Mouse (Mus musculus): ENCODE data around the gene Mob1b.
"Not testable (repeated sequence)": the region's sequence is repeated elsewhere in the genome, so short reads cannot be mapped to it uniquely, and the experiment has no call there.

Mob1b gene

DNA sequence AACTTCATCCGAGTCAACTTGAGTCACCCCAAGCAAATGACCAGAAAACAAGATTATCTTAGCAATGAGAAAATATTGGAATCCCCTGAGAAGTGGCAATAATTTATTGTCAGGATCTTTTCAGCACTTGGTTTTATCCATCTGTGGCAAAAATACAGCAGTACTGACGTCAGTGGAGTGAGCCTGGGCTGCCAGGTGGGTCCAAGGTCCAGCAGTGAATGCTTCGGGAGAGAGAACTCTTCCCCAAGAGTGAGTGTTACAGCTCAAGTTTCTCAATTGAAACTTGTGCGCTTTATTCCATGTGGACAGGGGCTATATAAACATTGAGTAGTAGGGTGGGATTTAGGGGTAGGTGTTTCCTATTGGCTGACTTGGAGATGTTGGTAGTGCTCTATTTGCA, 18.6 kb upstream of the Mob1b start:
- no peak for DNase-seq (ENCODE audit: low spot score)

DNA sequence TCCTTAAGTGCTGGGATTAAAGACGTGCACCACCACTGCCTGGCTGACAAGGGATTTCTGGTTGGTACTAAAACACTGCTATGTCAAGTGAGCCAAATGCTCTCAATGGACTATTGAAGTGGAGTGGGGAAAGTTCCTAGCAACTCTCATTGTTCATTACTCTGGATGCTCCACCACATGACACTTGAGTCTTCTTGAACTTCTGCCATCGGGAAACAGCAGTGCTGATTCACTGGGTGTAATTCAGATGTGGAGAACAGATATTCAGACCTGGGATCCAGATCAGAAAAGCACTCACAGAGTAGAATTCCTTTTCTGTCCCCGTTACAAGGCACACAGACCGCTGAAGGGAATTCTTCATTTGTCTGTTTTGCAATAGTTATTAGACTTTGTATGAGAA, 17.1 kb upstream of the Mob1b start:
- no peak for DNase-seq (ENCODE audit: low spot score)

DNA sequence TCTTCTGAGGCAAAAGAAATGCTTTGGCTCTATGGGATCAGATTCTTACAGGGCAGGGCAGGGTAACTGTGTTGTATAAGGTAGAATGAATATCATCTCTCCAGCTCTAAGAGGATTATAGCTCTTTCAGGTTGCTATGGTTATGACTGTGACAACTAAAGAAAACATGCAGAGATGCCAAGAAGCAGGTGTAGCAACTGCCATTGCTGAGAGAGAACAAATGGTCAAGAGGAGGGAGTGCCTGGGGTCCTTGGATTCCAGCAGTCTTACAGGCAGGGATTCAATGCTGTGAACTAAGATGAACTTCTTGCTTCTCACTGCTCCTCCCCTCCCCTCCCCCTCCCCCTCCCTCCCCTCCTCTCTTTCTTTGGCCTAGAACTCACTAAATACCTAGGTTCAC, 9.5 kb upstream of the Mob1b start:
- no peak for DNase-seq (ENCODE audit: low spot score)

DNA sequence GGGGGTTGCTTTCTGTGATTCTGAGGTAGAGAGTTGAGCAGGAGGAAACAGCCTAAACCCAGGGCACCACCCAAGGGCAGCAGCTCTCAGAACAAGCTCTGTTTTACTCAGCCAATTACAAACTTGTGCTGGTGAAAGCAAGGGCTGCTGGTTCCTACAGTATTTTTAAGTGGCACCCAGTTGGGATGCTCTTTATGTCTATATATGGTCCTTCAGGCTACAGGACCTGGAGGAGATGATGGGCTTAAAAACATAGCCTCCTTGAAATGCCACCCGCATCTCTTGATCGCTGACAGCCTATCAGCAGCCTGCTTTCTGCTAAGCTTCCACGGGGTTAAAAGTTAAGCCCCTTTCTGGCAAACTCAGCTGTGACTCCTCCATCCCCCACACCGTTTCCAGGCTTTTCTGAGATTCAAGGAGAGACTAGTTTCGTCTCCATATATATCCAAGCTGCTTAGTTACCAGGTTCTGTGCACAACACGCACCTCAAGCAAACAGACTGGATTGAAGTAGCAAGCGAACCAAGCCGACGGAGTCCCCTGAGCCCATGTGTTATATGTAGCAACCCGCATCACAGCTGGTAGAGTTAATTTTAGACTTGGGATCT, 8.9 kb upstream of the Mob1b start:
- DNase-seq (ENCODE audit: low spot score) = no peak

DNA sequence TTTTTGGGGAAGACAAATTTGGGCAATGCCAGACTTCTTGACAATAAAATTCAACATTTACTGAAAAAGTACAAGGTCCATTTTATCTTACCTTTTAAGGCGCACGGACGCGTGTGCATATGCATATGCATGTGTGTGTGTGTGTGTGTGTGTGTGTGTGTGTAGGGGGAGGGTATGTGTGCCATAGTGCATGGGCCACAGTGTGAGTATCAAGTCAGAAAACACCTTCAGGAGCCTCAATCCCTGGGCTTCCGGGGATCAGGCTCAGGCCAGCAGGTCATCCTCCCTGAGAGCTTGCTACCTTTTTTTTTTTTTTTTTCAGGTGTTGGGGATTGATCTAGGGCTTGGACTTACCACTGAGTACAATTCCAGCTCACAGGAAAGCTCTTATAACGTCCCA, 8.3 kb upstream of the Mob1b start:
- DNase-seq (ENCODE audit: low spot score) = no peak

DNA sequence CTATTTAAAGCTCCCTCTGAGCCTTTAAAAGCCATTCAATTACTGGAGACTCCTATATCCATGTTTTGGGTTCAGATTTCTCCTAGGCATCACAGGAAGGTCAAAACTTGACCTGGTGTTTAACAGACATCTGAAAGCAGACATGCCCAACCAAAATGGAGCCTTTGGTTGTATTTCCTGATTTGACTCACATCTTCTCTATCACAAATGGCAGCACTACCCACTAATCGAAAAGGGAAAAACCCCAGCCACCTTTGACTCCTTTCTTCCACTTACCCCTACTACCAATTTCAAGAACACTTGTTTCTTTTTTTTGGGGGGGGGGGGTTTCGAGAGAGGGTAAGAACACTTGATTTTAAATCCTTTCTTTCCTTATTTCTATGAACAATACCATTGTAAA, 3.7 kb upstream of the Mob1b start:
- no peak for DNase-seq (ENCODE audit: low spot score)

DNA sequence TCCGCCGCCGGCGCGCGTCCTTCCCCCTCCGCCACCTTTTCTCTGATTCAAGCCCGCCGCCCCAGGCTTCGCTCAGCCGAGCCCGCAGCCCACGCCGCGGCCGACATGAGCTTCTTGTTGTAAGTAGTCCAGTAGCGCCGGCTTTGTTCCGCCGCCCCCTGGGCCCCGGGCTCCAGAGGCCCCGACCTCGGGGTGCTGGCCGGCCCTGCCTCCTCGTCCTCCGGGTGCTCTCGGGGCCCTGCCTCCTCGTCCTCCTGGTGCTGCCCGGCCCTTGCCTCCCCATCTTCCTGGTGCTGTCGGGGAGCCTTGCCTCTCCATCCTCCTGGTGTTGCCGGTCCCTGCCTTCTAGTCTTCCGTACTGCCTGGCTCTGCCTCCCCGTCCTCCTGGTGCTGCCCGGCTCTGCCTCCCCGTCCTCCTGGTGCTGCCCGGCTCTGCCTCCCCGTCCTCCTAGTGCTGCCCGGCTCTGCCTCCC, 384 bp downstream of the Mob1b start:
- no peak for DNase-seq (ENCODE audit: low spot score)

DNA sequence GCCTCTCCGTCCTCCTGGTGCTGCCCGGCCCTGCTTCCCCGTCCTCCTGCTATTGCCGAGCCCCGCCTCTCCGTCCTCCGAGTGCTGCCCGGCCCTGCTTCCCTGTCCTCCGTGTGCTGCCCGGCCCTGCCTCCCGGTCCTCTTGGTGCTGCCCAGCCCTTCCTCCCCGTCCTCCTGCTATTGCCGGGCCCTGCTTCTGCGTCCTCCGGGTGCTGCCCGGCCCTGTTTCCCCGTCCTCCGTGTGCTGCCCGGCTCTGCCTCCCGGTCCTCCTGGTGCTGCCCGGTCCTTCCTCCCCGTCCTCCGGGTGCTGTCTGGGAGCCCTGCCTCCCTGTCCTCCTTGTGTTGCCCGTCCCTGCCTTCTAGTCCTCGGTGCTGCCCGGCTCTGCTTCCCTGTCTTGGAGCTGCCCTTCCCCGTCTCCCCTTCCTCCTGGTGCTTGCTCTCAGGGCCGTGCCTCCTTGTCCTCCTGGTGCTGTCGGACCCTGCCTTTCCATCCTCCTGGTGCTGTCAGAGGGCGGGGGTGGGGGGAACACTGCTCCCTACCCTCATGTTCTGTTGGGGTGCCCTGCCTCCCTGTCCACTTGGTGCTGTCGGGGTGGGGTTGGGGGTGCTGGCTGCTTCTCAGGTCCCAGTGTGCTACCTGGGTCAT, 1.0 kb downstream of the Mob1b start:
- DNase-seq (ENCODE audit: low spot score) = peak; percentile 39

DNA sequence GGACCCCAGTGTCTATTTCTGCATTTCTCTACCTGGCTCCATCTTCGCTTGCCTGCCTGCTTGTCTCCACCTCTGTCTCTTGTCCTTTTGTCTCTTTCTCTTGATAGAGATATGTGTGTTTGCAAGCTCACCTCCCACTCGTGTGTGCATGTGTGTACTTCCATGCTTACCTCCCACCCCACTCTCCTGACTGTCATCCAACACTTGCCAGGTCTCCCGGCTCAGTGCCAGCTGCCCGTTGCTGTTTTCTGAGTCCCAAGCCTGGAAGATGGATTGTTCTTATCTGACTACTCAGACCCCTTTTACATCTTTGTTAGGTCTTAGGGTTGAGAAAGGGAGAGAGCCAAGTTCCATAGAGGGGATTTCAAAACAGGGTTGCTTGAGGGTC, 1.6 kb downstream of the Mob1b start:
- DNase-seq (ENCODE audit: low spot score) = no peak

DNA sequence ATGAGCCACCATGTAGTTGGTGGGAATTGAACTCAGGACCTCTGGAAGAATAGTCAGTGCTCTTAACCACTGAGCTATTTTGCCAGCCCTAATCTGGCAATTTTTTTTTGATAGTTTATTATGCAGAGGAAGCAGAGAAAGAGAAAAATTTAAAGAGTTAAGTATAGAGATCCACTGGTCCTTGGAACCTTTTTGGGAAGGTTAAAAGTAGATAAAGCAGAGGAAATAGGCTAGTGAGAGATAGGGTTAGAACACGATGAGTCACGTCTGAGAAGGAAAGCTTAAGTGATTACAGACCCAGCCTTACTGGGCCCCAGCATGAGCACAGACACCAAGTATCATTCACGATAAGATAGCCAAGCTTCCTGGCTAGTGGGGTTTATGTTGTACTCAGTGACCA, 3.4 kb downstream of the Mob1b start:
- no peak for DNase-seq (ENCODE audit: low spot score)

DNA sequence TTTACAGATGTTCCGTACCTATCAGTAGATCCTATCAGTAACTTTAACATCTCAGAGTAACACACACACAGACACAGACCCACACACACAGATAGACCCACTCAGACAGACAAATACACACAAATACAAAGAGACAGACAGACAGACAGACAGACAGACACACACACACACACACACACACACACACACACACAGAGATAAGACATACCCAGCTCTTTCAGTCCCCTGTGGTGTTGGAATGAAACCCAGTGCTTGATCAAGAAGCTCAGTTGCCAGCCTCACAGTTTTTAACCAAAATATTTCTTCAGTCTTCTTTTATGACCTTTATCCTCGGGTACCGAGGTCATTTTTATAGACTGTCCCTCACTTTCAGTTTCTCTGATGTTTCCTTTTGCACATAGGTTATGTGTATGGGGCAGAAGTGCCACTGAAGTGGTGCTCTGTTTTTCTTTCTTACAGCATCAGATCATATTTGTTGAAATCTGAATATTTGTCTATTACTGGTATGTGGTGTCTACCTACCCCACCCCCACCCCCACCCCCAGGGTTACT, 7.0 kb downstream of the Mob1b start:
- no peak for DNase-seq (ENCODE audit: low spot score)

DNA sequence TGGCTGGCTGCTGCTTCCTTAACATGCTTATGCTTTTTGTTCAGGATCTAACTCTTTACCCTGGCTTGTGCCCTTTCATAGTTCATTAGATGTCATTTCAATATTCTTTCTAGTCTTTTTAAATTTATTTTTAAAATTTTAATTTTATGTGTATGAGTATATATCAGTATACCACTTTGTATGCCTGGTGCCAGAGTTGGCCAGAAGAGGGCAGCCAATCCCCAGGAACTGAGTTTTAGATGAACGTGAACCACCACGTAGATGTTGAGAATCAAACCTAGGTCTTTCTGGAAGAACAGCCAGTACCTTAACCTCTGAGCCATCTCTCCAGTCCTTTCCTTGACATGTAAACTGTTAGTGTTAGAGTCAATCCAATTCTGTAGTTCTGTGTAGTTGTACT, 14.1 kb downstream of the Mob1b start:
- DNase-seq (ENCODE audit: low spot score) = no peak

DNA sequence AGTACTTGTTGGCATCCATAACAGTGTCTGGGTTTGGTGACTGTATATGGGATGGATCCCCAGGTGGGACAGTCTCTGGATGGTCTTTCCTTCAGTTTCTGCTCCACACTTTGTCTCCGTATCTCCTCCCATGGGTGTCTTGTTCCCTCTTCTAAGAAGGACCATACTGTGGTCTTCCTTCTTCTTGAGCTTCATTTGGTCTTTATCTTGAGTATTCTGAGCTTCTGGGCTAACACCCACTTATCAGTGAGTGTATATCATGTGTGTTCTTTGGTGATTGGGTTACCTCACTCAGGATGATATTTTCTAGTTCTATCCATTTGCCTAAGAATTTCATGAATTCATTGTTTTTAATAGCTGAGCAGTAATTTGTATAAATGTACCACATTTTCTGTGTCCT, 20.4 kb downstream of the Mob1b start:
- DNase-seq (ENCODE audit: low spot score) = not testable (repeated sequence)

DNA sequence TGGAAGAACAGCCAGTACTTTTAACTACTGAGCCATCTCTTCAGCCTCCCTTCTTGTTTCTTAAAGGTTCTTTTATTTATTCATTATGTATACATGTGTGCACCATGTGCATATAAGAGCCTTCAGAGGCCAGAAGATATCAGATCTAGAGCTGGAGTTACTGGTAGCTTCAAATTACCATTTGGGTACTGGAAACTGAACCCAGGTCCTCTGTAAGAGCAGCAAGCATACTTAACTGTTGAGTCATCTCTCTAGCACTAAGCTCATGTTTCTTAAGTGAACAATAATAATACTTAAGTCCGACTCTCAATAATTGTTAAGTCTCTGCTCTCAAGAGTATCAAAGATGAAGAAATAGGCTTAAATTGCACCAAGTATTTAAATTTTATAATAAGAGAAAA, 27.1 kb downstream of the Mob1b start:
- DNase-seq (ENCODE audit: low spot score) = no peak

DNA sequence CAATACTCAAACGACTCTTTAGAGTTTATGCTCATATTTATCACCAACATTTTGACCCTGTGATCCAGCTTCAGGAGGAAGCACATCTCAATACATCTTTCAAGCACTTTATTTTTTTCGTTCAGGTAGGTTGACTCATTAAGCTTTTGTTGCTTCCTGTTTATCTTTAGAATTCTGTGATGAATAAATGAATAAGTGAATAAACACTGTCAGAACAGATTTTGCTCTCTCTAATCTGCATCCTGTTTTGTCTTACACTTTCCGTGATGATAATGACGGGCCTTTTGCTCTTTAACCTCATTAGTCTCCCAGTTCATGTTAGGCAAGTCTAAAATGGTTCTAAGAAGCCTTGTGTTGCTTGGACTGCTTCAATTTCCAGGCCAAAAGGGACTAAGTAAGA, 32.5 kb downstream of the Mob1b start:
- no peak for DNase-seq (ENCODE audit: low spot score)

DNA sequence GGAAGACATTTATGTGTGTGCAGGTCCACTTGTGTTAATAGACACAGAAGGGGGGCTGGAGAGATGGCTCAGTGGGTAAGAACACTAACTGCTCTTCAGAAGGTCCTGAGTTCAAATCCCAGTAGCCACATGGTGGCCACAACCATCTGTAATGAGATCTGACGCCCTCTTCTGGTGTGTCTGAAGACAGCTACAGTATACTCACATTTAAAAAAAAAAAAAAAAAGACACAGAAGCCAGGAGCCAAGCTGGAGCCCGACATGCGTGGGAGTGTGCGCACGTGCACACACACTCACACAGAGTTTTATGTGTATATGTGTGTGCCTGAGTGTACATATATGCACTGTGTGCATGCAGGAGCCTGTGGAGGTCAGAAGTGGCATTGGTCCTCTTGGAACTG, 42.0 kb downstream of the Mob1b start:
- no peak for DNase-seq (ENCODE audit: low spot score)

DNA sequence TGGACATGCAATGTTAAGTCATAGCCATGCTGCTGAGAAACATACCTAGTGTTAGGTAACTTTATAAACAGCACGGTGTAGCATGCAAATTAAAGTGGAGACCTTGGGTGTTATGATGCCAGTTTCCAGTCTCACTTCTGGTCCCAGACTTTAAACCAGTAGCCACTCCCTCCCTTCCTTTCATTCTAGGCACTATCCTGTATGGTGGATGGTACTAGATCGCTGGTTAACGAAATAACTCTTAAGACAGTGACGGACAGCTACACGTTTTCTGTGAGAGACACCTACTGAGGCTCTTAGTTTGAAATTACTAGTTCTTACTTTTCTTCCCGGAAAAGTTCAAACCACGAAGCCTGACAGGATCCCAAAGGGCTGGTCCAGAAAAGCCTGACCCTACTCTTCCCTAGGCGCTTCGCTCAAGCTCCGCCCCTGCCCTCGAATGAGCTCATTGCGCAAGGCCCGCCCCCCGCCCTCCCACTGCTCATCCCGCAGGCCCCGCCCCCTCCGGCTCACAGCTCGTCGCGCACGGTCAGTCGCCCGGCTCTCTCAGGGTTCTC, 43.9 kb downstream of the Mob1b start:
- no peak for DNase-seq (ENCODE audit: low spot score)

DNA sequence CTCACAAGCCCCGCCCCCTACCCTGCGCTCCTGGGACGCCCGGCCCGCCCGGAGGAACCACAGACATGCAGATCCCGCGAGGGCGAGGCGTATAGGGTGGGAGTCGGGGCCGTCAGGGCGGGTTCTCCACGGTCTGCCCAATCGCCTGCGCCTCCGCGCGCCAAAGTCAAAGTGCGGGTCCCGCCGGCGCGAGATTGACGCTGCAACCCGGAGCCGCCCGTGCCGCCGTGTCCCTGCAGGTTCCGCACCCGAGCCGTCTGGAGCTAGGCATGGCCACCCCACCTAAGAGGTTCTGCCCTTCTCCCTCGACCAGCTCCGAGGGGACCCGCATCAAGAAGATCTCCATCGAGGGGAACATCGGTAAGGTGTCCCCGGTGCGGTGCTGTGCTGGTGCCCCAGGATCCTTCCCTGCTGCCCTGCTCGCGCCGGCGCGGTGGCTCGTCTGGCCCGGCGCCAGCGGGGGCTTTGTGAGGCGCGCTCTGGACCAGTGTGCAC, 44.4 kb downstream of the Mob1b start, which contains the start of gene Dck:
Dck (plus strand) TSS at position 10 of the 495 bp plus-strand sequence.
- peak; percentile 99 for DNase-seq (ENCODE audit: low spot score)

DNA sequence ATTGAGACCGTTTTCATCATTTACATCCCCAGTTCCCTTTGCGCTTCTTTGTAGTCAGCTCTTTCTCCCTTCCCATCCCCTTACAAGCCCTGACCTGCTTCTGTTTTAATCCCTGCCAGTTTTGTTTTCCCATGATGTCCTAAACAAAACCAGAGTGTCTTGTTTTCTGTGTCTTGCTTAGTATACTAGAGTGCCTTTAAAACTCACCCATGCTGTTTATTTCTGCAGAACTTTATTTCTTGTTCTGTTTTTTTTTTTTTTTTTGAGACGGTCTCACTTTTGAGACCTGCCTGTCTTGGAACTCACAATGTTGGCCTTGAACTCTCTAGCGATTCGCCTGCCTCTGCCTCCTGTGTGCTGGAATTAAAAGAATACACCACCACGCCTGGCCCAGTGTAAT, 44.9 kb downstream of the Mob1b start:
- no peak for DNase-seq (ENCODE audit: low spot score)

DNA sequence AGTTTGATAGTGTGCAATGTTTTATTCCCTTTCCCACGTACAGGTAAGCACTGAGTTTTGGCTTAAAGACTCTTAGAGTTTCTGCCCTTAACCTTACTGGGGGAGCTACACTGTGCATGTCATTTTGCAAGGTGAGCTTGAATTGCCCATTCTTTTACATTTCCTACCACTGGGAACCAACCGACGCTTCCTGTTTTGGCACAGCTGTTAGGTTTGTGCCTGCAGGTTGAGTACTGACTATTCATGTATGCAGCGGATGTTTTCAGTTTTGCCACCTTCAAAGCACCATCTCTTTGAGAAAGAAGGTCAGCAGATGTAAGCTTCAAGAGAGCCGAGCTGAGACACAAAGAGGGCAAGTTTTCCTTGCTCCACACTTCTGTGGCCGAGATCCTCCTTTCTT, 45.5 kb downstream of the Mob1b start:
- DNase-seq (ENCODE audit: low spot score) = no peak

DNA sequence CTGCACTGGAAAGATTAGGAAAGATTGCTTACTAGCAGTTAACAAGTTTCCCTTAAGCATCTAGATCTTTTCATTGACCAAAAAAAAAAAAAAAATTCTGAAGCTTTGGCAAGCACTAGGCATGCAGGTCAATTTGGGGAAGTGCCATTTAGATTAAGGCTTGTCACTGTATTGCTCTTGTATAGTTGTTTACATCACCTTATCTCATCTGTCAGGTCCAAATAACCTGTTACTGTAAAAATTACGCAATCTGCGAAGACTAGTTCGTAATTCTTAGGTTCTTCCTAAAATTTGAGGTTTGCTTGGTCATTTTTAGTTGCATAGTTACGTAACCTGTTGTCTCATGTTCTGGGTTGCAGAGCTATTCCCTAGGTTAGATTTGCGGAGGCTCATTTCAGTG, 46.2 kb downstream of the Mob1b start:
- no peak for DNase-seq (ENCODE audit: low spot score)

DNA sequence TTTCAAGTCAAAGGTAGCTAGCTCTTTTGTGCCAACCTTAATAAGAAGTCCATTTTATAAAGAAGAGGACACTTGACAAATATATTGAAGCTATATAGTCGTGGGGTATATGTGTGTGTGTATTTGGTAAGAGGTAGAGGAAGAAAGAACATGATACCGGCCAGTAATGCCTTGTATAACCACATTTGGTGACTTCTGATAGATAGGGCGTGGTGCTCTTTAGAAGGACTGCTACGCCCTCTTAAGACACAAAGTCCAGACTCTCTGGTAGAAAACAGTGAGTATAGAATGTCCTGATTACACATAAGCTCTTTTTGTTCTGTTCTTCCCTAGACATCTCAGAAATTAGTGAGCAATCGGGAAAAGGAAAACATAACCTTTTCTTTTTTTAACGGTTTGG, 47.5 kb downstream of the Mob1b start:
- no peak for DNase-seq (ENCODE audit: low spot score)

DNA sequence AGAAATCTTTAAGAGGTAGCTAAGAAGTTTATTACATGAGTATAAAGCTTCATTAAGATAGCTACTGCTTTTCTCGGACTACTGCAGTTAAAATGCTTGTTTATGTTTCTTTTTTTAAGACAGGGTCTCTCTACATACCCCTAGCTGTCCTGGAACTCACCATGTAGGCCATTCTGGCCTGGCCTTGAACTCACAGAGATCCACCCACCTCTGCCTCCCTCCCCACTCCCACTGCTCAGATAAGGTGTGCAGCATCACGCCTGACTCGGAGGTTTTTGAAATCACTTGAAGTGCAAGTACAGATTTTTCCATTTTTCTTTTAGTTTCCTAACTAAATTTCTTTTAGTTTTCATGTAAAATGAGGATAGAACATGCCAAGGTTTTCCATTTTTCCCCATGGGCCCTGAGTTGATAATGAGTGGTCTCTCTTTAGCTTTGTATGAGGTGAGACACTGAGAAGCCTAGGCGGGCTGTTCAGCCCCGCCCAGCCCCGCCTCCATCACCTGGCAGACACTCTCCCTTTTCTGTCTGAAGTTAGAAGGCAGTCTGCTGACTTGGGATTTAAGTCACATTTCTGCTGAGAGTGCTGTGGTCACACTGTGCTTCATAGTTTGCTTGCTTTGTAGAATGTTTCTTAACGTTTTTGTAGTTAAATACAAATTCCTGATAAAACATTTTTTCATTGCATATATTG, 61.6 kb downstream of the Mob1b start:
- DNase-seq (ENCODE audit: low spot score) = no peak
